Comparison of ENCODE assay signal across 8 mouse cellular contexts in the genomic region with DNA sequence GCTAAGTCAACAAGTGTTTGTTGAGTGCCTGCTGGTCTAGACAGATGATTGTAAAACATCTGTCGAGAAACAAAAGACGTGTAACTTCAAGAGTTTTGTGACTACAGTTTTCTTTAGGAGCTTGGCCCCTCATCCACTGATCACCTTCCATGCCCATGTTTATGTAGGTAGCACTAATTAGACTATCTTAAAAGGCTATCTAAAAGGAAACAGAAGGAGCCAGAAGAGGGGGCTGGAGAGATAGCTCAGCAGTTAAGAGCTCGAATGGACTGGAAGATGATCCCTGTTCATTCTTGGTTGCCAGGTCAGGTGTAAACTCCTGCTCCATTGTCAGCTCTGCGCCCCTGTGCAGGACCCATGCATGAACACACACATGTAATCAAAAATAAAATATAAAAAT. TPM values are rescaled to one million over a fixed set of nuclear protein-coding genes. Genes with fewer than 3 reads are reported as not detected.
DNase-seq lines count a peak whose midpoint lies in the region; ATAC-seq lines count a peak whose summit lies in the region.

No protein-coding gene starts in this region.

- no peak for ATAC-seq in lung, embryonic 15.5 days (ENCODE audit: borderline replicate concordance, extremely low read depth, low FRiP score, low TSS enrichment)
- no peak for ATAC-seq in embryonic facial prominence, embryonic 12.5 days (ENCODE audit: insufficient number of reproducible peaks, insufficient read depth, low FRiP score, low TSS enrichment)
- ATAC-seq in limb, embryonic 11.5 days (ENCODE audit: insufficient number of reproducible peaks, low FRiP score, low TSS enrichment, low read depth): no peak
- ATAC-seq in stomach, embryonic 14.5 days (ENCODE audit: insufficient number of reproducible peaks, insufficient read depth, low FRiP score, low read depth): no peak

- peak overlapping the region; percentile 96 for H3K4me3 ChIP-seq in lung, embryonic 15.5 days
- peak overlapping the region; percentile 74 for H3K4me3 ChIP-seq in embryonic facial prominence, embryonic 12.5 days
- H3K4me3 ChIP-seq in limb, embryonic 11.5 days (ENCODE audit: low read depth, low read length): peak overlapping the region; percentile 82
- H3K4me3 ChIP-seq in stomach, embryonic 14.5 days (ENCODE audit: low read depth, low read length): peak overlapping the region; percentile 81; the same call in 1 of the 2 replicates

- peaks cover 19% of the 10 kb centered on the region for H3K36me3 ChIP-seq in lung, embryonic 15.5 days
- peaks cover 27% of the 10 kb centered on the region for H3K36me3 ChIP-seq in embryonic facial prominence, embryonic 12.5 days
- no peaks in the 10 kb centered on the region for H3K36me3 ChIP-seq in limb, embryonic 11.5 days (ENCODE audit: control insufficient read depth, insufficient read depth, low read length)
- peaks cover 9% of the 10 kb centered on the region; the same call in 1 of the 2 replicates for H3K36me3 ChIP-seq in stomach, embryonic 14.5 days (ENCODE audit: control insufficient read depth, insufficient read depth, low read length)

- no peak for DNase-seq in lung, postnatal 4 days
- DNase-seq in limb, embryonic 11.5 days (ENCODE audit: low spot score): no peak
- no peak for DNase-seq in layer of hippocampus, adult 18-20 months (ENCODE audit: low spot score in 2 of 2)
- no peak for DNase-seq in left cerebral cortex, adult 11 months (ENCODE audit: low spot score)
- no peak for DNase-seq in right cerebral cortex, postnatal 14 days

- H3K9me3 ChIP-seq in lung, embryonic 15.5 days: no peaks in the 10 kb centered on the region
- no peaks in the 10 kb centered on the region for H3K9me3 ChIP-seq in embryonic facial prominence, embryonic 12.5 days
- H3K9me3 ChIP-seq in limb, embryonic 11.5 days (ENCODE audit: control insufficient read depth, low read length): no peaks in the 10 kb centered on the region
- H3K9me3 ChIP-seq in stomach, embryonic 14.5 days (ENCODE audit: control insufficient read depth, low read depth, low read length): no peaks in the 10 kb centered on the region

- 26% methylated on average over 4 of the region's 4 CpGs for WGBS in lung, embryonic 15.5 days
- 53% methylated on average over 4 of the region's 4 CpGs for WGBS in embryonic facial prominence, embryonic 12.5 days
- WGBS in limb, embryonic 11.5 days: 39% methylated on average over 4 of the region's 4 CpGs
- 37% methylated on average over 4 of the region's 4 CpGs for WGBS in stomach, embryonic 14.5 days

- peak overlapping the region; percentile 70 for H3K4me2 ChIP-seq in lung, embryonic 15.5 days
- peak overlapping the region; percentile 71 for H3K4me2 ChIP-seq in embryonic facial prominence, embryonic 12.5 days (replicated peaks)
- peak overlapping the region; percentile 70 for H3K4me2 ChIP-seq in limb, embryonic 11.5 days (ENCODE audit: low read depth, severe bottlenecking)
- H3K4me2 ChIP-seq in stomach, embryonic 14.5 days (replicated peaks; ENCODE audit: low read depth, low read length): peak overlapping the region; percentile 70

- peaks cover 16% of the 10 kb centered on the region for H3K4me1 ChIP-seq in lung, embryonic 15.5 days
- H3K4me1 ChIP-seq in embryonic facial prominence, embryonic 12.5 days: 0 out of 2 replicates have a peak, but pooled peaks cover 3% of the 10 kb centered on the region
- H3K4me1 ChIP-seq in limb, embryonic 11.5 days (ENCODE audit: control insufficient read depth, insufficient read depth, low read length): peaks cover 6% of the 10 kb centered on the region; the same call in 1 of the 2 replicates
- peaks cover 14% of the 10 kb centered on the region; the same call in 1 of the 2 replicates for H3K4me1 ChIP-seq in stomach, embryonic 14.5 days (ENCODE audit: control insufficient read depth, insufficient read depth, low read length)

- H3K27ac ChIP-seq in lung, embryonic 15.5 days: peak overlapping the region; percentile 88; the same call in 1 of the 2 replicates
- H3K27ac ChIP-seq in embryonic facial prominence, embryonic 12.5 days: no peak overlapping the region
- H3K27ac ChIP-seq in limb, embryonic 11.5 days (replicated peaks; ENCODE audit: low read depth, low read length): no peak overlapping the region
- no peak overlapping the region for H3K27ac ChIP-seq in stomach, embryonic 14.5 days (ENCODE audit: low read length)

- no peaks in the 10 kb centered on the region for H3K27me3 ChIP-seq in lung, embryonic 15.5 days
- no peaks in the 10 kb centered on the region for H3K27me3 ChIP-seq in embryonic facial prominence, embryonic 12.5 days
- H3K27me3 ChIP-seq in limb, embryonic 11.5 days (ENCODE audit: control insufficient read depth, insufficient read depth, low read length): no peaks in the 10 kb centered on the region
- H3K27me3 ChIP-seq in stomach, embryonic 14.5 days (ENCODE audit: control insufficient read depth, insufficient read depth, low read length): no peaks in the 10 kb centered on the region

- H3K9ac ChIP-seq in lung, embryonic 15.5 days: peak overlapping the region; percentile 83; the same call in 1 of the 2 replicates
- H3K9ac ChIP-seq in embryonic facial prominence, embryonic 12.5 days: no peak overlapping the region
- H3K9ac ChIP-seq in limb, embryonic 11.5 days (ENCODE audit: low read length): no peak overlapping the region
- no peak overlapping the region for H3K9ac ChIP-seq in stomach, embryonic 14.5 days (replicated peaks; ENCODE audit: low read depth, low read length)

RNA-seq across cellular contexts. Expression of a gene that starts 2.0 kb away (rescaled TPM):
- 64.3 and 67.0 TPM in 2 replicates for polyA plus RNA-seq in lung, embryonic 15.5 days (2015; fragmentation: Nextera tagmentation; extraction: Ambion mirVana)
- 69.0 and 76.0 TPM in 2 replicates for polyA plus RNA-seq in embryonic facial prominence, embryonic 12.5 days (2016; fragmentation: Nextera tagmentation; extraction: Ambion mirVana)
- polyA plus RNA-seq in limb, embryonic 11.5 days (2014; fragmentation: Nextera tagmentation; extraction: Ambion mirVana): 66.4 and 67.7 TPM in 2 replicates
- 54.8 and 56.9 TPM in 2 replicates for polyA plus RNA-seq in stomach, embryonic 14.5 days (2014; fragmentation: Nextera tagmentation; extraction: Ambion mirVana)
- 10 to 100 TPM; 76.8 to 77.4 TPM for total RNA-seq in layer of hippocampus, adult 18-20 months (2021)

RNA-seq across cellular contexts. Expression of a gene that starts 26.4 kb away (rescaled TPM):
- polyA plus RNA-seq in lung, embryonic 15.5 days (2015; fragmentation: Nextera tagmentation; extraction: Ambion mirVana): 4.5 and 4.9 TPM in 2 replicates
- polyA plus RNA-seq in embryonic facial prominence, embryonic 12.5 days (2016; fragmentation: Nextera tagmentation; extraction: Ambion mirVana): 2.2 and 3.7 TPM in 2 replicates
- 2.5 and 2.6 TPM in 2 replicates for polyA plus RNA-seq in limb, embryonic 11.5 days (2014; fragmentation: Nextera tagmentation; extraction: Ambion mirVana)
- 5.9 and 8.2 TPM in 2 replicates for polyA plus RNA-seq in stomach, embryonic 14.5 days (2014; fragmentation: Nextera tagmentation; extraction: Ambion mirVana)
- 10 to 100 TPM; 53.9 to 61.3 TPM for total RNA-seq in layer of hippocampus, adult 18-20 months (2021)

RNA-seq across cellular contexts. Expression of a gene that starts 29.3 kb away (rescaled TPM):
- polyA plus RNA-seq in lung, embryonic 15.5 days (2015; fragmentation: Nextera tagmentation; extraction: Ambion mirVana): 0.42 TPM in 1 of 2 replicates, not detected in the other
- polyA plus RNA-seq in embryonic facial prominence, embryonic 12.5 days (2016; fragmentation: Nextera tagmentation; extraction: Ambion mirVana): not detected in 2 replicates
- polyA plus RNA-seq in limb, embryonic 11.5 days (2014; fragmentation: Nextera tagmentation; extraction: Ambion mirVana): not detected in 2 replicates
- polyA plus RNA-seq in stomach, embryonic 14.5 days (2014; fragmentation: Nextera tagmentation; extraction: Ambion mirVana): 1.3 TPM in 1 of 2 replicates, not detected in the other
- not detected for total RNA-seq in layer of hippocampus, adult 18-20 months (2021)
